Mouse (Mus musculus): Measurements from ENCODE around the gene Irgc1.

DNA sequence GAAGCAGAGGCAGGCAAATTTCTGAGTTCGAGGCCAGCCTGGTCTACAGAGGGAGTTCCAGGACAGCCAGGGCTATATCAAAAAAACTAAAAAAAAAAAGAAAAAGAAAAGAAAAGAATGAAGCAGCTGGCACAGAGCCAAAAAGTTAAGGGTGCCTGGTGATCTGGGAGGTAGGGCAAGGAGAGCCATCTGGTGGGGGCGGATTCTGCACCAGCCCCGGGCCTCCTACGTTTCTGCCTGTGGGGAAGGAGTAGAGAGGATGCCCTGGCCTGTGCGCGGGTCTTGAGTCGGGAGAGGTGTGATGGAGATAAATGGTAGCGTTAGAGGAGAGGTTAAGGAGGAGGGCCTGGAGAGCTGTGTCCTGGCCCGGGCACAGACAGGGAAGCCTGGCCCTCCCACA, 43.9 kb downstream of the Irgc1 start:
- no peak for TF ChIP-seq CTCF (IDR thresholded peaks at IDR 0.05)
- no peak for TF ChIP-seq POLR2A (IDR thresholded peaks at IDR 0.05; ENCODE audit: insufficient read depth, low read depth, low read length)
- TF ChIP-seq EP300 (IDR thresholded peaks at IDR 0.05; ENCODE audit: insufficient read depth, low read depth, low read length) = no peak
